Mouse (Mus musculus) bone marrow, adult 2 months (tissue): Measurements from ENCODE around the gene Pik3r2.

Experiments used
- CTCF ChIP-seq: fragments of 200-500 bp; IDR thresholded peaks from 2 replicates; pipeline ENCODE4 v1.5.1; 2011; ENCODE audit warnings: low read length, control low read depth; ENCODE audit not compliant: control insufficient read depth, insufficient read depth
- POLR2A ChIP-seq: fragments of 200-500 bp; IDR thresholded peaks from 2 replicates; pipeline ENCODE4 v1.6.1; 2011; ENCODE audit warnings: low read depth, mild to moderate bottlenecking, control low read depth, low read length, borderline replicate concordance; ENCODE audit not compliant: control insufficient read depth

- TF ChIP-seq POLR2A (peak; percentile 18; the same call in 1 of the 2 replicates), CTCF (no peak)
Observed at GRCm38 (mm10) chr8:70753151-70753550, 23.4 kb downstream of the Pik3r2 start.
